ENCODE assay signal across 10 mouse cellular contexts in the genomic region with DNA sequence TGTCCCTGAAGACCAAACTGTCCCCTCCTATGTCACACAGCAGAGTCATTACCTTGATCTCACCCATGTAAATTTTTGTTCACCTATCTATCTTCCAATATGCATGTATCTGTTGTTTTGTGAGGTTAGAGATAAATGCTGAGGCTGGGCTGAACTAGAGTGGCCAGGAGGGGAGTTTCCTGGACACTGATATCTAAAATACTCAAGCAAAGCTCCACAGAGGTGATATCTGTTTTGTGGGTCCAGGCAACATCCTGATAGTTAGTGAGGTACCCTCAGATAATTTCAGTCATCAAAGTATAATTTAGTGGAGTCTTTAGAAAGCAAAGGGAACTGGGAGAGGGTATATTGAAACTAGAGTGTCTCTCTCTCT. TPM values are rescaled to one million over a fixed set of nuclear protein-coding genes. Genes with fewer than 3 reads are reported as not detected.
"Had no signal": no experiment of that assay in that cellular context is flagged by ENCODE, and none has a peak within 500 bp of the region (broad histone marks: within the 10 kb centered on the region; RNA-seq: fewer than 3 reads in every experiment).

No protein-coding gene starts in this region.

- ATAC-seq: lung, postnatal 0 days; midbrain, embryonic 13.5 days had no signal

- H3K4me2 ChIP-seq: midbrain, embryonic 13.5 days; neural tube, embryonic 15.5 days had no signal

- H3K27me3 ChIP-seq: midbrain, embryonic 13.5 days; neural tube, embryonic 15.5 days had no signal

- DNase-seq: kidney, adult 11 months; kidney, postnatal 14 days; lung, postnatal 36 days had no signal

- H3K4me3 ChIP-seq: limb, embryonic 10.5 days; midbrain, embryonic 13.5 days; myocyte; neural tube, embryonic 15.5 days had no signal

- H3K27ac ChIP-seq: limb, embryonic 10.5 days; midbrain, embryonic 13.5 days; neural tube, embryonic 15.5 days; stomach, postnatal 0 days had no signal

- H3K9ac ChIP-seq: midbrain, embryonic 13.5 days; neural tube, embryonic 15.5 days had no signal

- H3K9me3 ChIP-seq: limb, embryonic 10.5 days; midbrain, embryonic 13.5 days; neural tube, embryonic 15.5 days had no signal

RNA-seq across cellular contexts. Expression of a gene that starts 11.6 kb away (rescaled TPM):
- polyA plus RNA-seq: inflammation-experienced regulatory T-cells, adult 6 months had no signal

RNA-seq across cellular contexts. Expression of a gene that starts 51.5 kb away (rescaled TPM):
- polyA plus RNA-seq: inflammation-experienced regulatory T-cells, adult 6 months had no signal
